Mouse (Mus musculus) urinary bladder, postnatal 0 days (tissue): ENCODE results near the gene Ebf4. TPM values are rescaled to one million over a fixed set of nuclear protein-coding genes. Genes with fewer than 3 reads are reported as not detected.

Experiments
- polyA plus RNA-seq: library from polyadenylated mRNA; unstranded; fragments of >200 nt; fragmentation: Nextera tagmentation; extraction: Ambion mirVana; gene quantifications from 2 replicates; pipeline ENCODE4 v1.2.1, GENCODE M21; 2015

Ebf4 gene
- polyA plus RNA-seq: 0.72 and 1.1 TPM in 2 replicates

DNA sequence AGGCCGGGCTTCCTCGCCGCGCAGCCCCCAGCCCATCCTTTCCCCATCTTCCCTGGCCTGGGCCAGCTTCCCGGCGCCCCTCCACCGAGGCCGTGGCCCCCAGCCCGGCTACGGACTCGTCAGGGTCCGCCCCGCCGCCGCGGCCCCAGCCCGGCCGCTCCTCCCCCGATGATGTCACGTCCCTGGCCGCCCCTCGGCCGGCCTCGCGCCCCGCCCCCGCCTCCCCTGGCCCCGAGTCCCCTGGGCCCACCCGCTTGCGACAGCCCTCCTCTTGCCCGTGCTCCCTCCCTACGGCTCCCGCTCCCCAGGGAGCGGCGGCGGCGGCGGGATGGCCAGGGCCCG is at the start of gene Ebf4:
Gene Ebf4 (plus strand): TSS at position 234 of the 342 bp plus-strand sequence.

DNA sequence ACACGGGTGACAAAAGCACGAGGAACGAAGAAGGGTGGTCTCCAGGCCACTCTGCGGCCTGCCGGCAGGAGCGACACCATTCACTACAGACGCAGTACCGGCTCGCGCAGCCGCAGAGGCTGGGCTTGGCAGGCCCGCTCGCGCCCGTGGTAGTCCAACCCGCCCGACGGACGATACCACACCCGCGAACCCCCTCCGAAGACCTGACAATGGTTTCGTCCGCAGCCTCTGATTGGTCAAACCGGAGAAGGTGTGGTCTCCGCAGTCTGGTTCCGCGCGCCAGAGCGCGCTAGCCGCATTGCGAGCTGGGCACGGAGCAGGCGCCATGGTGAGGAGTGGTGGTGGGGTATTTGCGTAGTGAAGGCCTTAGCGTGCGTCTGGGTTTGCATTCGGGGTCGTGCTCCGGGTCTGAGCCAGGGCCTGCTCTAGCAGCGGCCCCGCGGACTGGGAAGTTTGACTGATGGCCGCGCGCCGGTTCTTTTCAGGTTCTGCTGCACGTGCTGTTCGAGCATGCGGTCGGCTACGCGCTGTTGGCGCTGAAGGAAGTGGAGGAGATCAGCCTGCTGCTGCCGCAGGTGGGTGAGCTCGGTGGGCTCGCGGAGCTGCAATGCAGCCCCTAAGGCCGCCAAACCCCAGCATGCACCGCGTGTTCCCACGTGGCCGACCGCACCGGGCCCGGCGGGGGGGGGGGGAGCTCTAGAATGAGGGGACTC is 20.7 kb upstream of the Ebf4 start, which contains the start of gene Nop56:
Gene Nop56 (plus strand): TSS at position 282 of the 713 bp plus-strand sequence.

DNA sequence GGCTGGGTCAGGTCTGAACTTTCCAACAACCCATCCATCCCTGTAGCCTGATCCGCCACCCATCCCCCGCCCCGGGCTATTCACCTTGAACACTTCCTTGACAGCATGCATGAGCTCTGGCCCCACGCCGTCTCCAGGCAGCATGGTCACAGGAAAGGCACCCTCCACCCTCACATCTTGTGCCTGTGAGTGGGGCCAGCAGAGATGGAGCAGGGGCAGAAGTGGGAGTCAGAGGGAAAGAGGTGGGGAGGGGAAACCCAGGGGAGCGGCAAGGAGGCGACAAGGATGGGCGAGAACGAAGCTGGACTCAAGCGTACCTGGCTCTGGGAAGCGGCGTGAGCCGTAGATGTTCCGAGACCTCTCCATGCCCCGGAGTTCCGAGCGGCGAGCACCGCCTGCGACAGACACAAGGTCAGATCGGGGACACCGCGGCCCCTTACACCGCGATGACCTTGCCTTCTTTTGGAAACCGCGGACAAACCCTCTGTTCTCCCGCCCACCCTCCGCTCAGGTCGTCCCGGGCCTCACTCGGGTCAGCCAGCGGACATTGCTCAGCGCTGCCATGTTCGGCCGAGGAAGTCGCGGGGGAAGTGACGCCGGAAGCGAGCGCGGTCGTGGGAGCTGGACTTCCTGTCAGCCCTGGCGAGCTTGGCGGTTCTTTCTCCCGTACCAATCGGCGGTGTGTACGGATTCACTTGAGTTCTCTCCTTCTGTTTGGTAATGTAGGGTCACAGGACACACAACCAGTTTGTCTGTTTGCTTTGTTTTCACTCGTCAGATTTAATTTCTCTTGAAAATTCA is 10.9 kb upstream of the Ebf4 start, which contains the start of gene Idh3b:
Gene Idh3b (minus strand): TSS at position 694 of the 801 bp plus-strand sequence.

DNA sequence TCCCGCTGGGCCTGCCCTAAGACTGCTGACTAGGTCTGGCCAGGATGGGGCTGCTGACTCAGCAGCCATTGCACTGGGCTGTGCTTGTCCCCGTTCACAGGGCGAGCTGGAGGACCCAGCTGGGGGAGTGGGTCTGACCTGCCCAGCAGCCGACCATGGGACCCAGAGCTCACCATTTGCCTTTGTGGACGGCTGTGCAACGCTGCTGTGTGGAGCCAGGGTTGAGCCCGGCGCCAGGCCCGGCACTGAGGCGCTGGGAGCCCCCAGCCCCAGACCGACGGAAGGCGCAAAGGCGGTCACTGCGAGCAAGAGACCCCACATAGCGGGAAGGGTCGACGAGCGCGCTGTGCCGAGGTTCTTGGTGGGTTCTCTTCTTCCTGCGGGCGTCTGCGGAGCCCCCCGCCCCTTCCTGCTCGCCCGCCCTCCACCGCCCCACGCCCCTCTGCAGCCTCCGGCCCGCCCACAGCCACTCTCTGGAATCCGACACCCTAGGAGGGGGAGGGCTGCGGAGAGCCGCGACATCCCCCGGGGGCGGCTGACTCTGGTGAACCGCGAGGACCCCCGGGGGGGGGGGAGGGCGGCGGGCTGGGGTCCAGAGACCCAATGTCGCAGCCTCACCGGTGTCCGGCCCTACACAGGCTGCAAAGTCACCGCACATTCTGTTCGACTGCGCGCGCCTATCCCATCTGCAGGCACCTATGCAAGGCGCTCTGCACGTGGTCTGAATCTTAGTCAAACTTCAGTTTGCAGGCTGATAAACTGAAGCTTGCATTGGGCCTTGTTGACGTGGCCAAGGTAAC is 102.4 kb downstream of the Ebf4 start, which contains the start of gene Cpxm1:
Gene Cpxm1 (minus strand): TSS at position 389 of the 800 bp plus-strand sequence.

DNA sequence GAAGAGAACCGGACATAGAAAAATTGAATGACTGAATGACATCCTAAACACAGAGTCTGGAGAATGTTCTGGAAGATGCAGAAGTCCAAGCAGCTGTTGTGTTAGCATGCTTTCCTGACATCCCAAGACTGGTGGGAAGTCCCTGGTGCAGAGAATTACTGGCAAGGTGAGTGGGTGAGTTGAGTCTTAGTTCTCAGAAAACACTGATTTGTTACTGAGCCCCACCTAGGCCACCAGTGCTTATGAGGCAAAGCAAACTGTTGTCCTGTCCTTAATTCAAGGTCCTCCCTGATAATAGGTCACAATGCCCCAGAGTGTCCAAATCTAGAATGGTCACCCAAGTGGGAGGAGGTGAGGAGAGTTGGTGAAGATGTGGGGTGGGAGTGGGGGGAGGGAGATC is 110.0 kb downstream of the Ebf4 start, which contains the start of the genes Gm28372 and 1700020A23Rik:
Gene Gm28372 (plus strand): TSS at position 301 of the 400 bp plus-strand sequence.
Gene 1700020A23Rik (plus strand): TSS at position 321 of the 400 bp plus-strand sequence.

DNA sequence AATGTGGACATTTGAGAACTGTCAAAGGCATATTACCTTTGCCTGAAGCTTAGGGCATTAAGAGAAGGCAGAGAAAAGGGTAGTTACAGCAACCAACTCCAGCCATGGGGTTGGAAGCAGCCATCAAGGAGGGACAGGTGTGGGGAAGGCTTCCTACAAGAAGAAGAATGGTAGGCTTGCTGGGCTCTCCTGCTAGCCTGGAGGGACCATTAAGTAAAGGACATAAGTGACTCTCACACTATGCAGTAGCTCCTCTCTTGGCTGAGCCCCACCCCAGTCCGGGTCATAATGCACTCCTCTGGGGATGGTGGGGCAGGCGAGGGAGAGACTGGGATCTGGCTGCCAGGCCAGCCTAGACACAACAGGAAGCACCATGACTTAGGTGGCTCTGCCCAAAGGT is 111.2 kb downstream of the Ebf4 start, which contains the start of gene Tmem239:
Gene Tmem239 (plus strand): TSS at position 301 of the 400 bp plus-strand sequence.

Other genes starting within 250 kb of the Ebf4 start
- 0.15 and 0.16 TPM in 2 replicates for gene Tgm6, start 182.8 kb upstream of the Ebf4 start, polyA plus RNA-seq
- 345 and 359 TPM in 2 replicates for gene Snrpb, start 115.8 kb upstream of the Ebf4 start, polyA plus RNA-seq
- gene Tmc2, start 100.0 kb upstream of the Ebf4 start, polyA plus RNA-seq: not detected in 2 replicates
- gene Nop56, start 20.7 kb upstream of the Ebf4 start, polyA plus RNA-seq: 96.7 and 114 TPM in 2 replicates
- gene Idh3b, start 10.6 kb upstream of the Ebf4 start, polyA plus RNA-seq: 117 and 127 TPM in 2 replicates
- 10.1 and 15.1 TPM in 2 replicates for gene Cpxm1, start 102.4 kb downstream of the Ebf4 start, polyA plus RNA-seq
- gene Gm28372, start 110.1 kb downstream of the Ebf4 start, polyA plus RNA-seq: not detected in 2 replicates
- gene 1700020A23Rik, start 110.1 kb downstream of the Ebf4 start, polyA plus RNA-seq: 0.24 TPM in 1 of 2 replicates, not detected in the other
- not detected in 2 replicates for gene Tmem239, start 111.3 kb downstream of the Ebf4 start, polyA plus RNA-seq
- gene Vps16, start 129.2 kb downstream of the Ebf4 start, polyA plus RNA-seq: 32.2 and 36.0 TPM in 2 replicates
- 6.5 and 6.7 TPM in 2 replicates for gene Pced1a, start 129.5 kb downstream of the Ebf4 start, polyA plus RNA-seq
- 64.1 and 64.4 TPM in 2 replicates for gene Ptpra, start 155.1 kb downstream of the Ebf4 start, polyA plus RNA-seq